Mouse (Mus musculus) left cerebral cortex, adult 9 months (tissue): ENCODE measurements at regions not wholly inside any gene's neighbourhood (a gene's known extent, or its start where the extent isn't known, plus 50 kb on each side); places are given as distances from the start of the nearest gene placed in this dataset.
A peak's percentile ranks its signal among the peaks of the same experiment; 100 is the strongest.

Experiments used
- DNase-seq, 2 experiments: peaks; one replicate each; pipeline ENCODE4 v3.0.0; 2022; ENCODE audit warnings: low spot score in 2 of 2

GRCm38 (mm10) chr2:71640251-71640650 is 93.7 kb upstream of the Dlx2 start:
- DNase-seq: no peak

- DNase-seq: peak in 1 of 2 experiments; percentile 36
These were observed 97.5 kb upstream of the Dlx2 start for GRCm38 (mm10) chr2:71644038-71644470.

- DNase-seq: no peak
These were observed 97.4 kb upstream of the Itga6 start for GRCm38 (mm10) chr2:71647914-71648497.

- DNase-seq: no peak
These were observed 93.8 kb upstream of the Itga6 start for GRCm38 (mm10) chr2:71651662-71652061.

GRCm38 (mm10) chr2:71652261-71652801 is 93.1 kb upstream of the Itga6 start:
- DNase-seq: peak; percentile 31 to 69

GRCm38 (mm10) chr2:71654817-71655503 is 90.5 kb upstream of the Itga6 start:
- DNase-seq: no peak

GRCm38 (mm10) chr2:71655504-71656390 is 89.7 kb upstream of the Itga6 start:
- DNase-seq: no peak

GRCm38 (mm10) chr2:71656611-71657244 is 88.7 kb upstream of the Itga6 start:
- DNase-seq: no peak

GRCm38 (mm10) chr2:71661438-71661837 is 84.0 kb upstream of the Itga6 start:
- no peak for DNase-seq

GRCm38 (mm10) chr2:71661986-71662385 is 83.4 kb upstream of the Itga6 start:
- no peak for DNase-seq

GRCm38 (mm10) chr2:71663453-71663852 is 82.0 kb upstream of the Itga6 start:
- DNase-seq: no peak

- DNase-seq: no peak
These were observed 78.5 kb upstream of the Itga6 start for GRCm38 (mm10) chr2:71666927-71667326.

- peak; percentile 69 to 74 for DNase-seq
These were observed 77.7 kb upstream of the Itga6 start for GRCm38 (mm10) chr2:71667746-71668145.

GRCm38 (mm10) chr2:71670228-71670790 is 75.1 kb upstream of the Itga6 start:
- DNase-seq: no peak

GRCm38 (mm10) chr2:71670882-71671281 is 74.5 kb upstream of the Itga6 start:
- DNase-seq: no peak

GRCm38 (mm10) chr2:71673087-71673920 is 72.1 kb upstream of the Itga6 start:
- no peak for DNase-seq

GRCm38 (mm10) chr2:71680746-71681145 is 64.7 kb upstream of the Itga6 start:
- DNase-seq: no peak

- no peak for DNase-seq
These were observed 64.3 kb upstream of the Itga6 start for GRCm38 (mm10) chr2:71681148-71681547.

GRCm38 (mm10) chr2:71683375-71683774 is 62.0 kb upstream of the Itga6 start:
- no peak for DNase-seq

GRCm38 (mm10) chr2:71685239-71685638 is 60.2 kb upstream of the Itga6 start:
- DNase-seq: no peak

GRCm38 (mm10) chr2:71689041-71689440 is 56.4 kb upstream of the Itga6 start:
- DNase-seq: no peak
